Mouse (Mus musculus) neural tube, embryonic 11.5 days (tissue): ENCODE data around the gene Znhit6. TPM values are rescaled to one million over a fixed set of nuclear protein-coding genes. Genes with fewer than 3 reads are reported as not detected.

Experiments used
- ATAC-seq: fragments of 200-750 bp; cut with Nextera tagmentation; 2 replicates; pipeline ENCODE4 v1.8.0; 2017; ENCODE audit warnings: moderate number of reproducible peaks, mild to moderate bottlenecking, moderate TSS enrichment, moderate library complexity; ENCODE audit not compliant: insufficient read depth, low FRiP score, low TSS enrichment
- DNase-seq: peaks from one replicate; pipeline ENCODE4 v3.0.0-alpha.2; 2015; ENCODE audit warnings: low spot score
- H3K27ac ChIP-seq: fragments of 300-500 bp; sonication (generic); 2 replicates; pipeline ENCODE4 v1.5.1; 2014; ENCODE audit warnings: low read depth, mild to moderate bottlenecking, low read length
- H3K27me3 ChIP-seq: fragments of 300-500 bp; sonication (generic); 2 replicates; pipeline ENCODE4 v1.6.1; 2014; ENCODE audit warnings: mild to moderate bottlenecking, low read length, mixed read lengths; ENCODE audit not compliant: control insufficient read depth, insufficient read depth
- H3K36me3 ChIP-seq: fragments of 300-500 bp; sonication (generic); 2 replicates; pipeline ENCODE4 v1.6.1; 2014; ENCODE audit warnings: mild to moderate bottlenecking, low read length, moderate library complexity, mixed read lengths; ENCODE audit not compliant: control insufficient read depth, insufficient read depth
- H3K4me1 ChIP-seq: fragments of 300-500 bp; sonication (generic); 2 replicates; pipeline ENCODE4 v1.6.1; 2014; ENCODE audit warnings: low read length, mixed read lengths; ENCODE audit not compliant: control insufficient read depth, insufficient read depth
- H3K4me2 ChIP-seq: fragments of 300-500 bp; sonication (generic); 2 replicates; pipeline ENCODE4 v1.6.1; 2014; ENCODE audit warnings: low read depth, mild to moderate bottlenecking, moderate library complexity
- H3K4me3 ChIP-seq: fragments of 300-500 bp; sonication (generic); 2 replicates; pipeline ENCODE4 v1.5.1; 2014; ENCODE audit warnings: low read depth, low read length
- H3K9ac ChIP-seq: fragments of 300-500 bp; sonication (generic); 2 replicates; pipeline ENCODE4 v1.6.1; 2014; ENCODE audit warnings: mild to moderate bottlenecking, low read length
- H3K9me3 ChIP-seq: fragments of 300-500 bp; sonication (generic); 2 replicates; pipeline ENCODE4 v1.6.1; 2016; ENCODE audit warnings: low read length; ENCODE audit not compliant: control insufficient read depth
- WGBS: fragments of 180-500 bp; shearing (Covaris S2); extraction: QIAGEN DNeasy Blood & Tissue Kit; methylation state at CpG from one replicate; pipeline ENCODE4 v1.1.7; 2014; 5-methylcytosine and 5-hydroxymethylcytosine counted together
- polyA plus RNA-seq: library from polyadenylated mRNA; unstranded; fragments of >200 nt; fragmentation: Nextera tagmentation; extraction: Ambion mirVana; gene quantifications from 2 replicates; pipeline ENCODE4 v1.2.1, GENCODE M21; 2014

Gene Znhit6
- polyA plus RNA-seq: 32.8 and 33.4 TPM in 2 replicates

GRCm38 (mm10) chr3:145575743-145576481 is at the start of gene Znhit6:
Gene Znhit6 (plus strand): TSS chr3:145576205.
- Histone ChIP-seq H3K36me3 (0 out of 2 replicates have a peak, but pooled peaks cover 6% of the 10 kb centered on the region), H3K4me2 (peak within 1 kb of the TSS; percentile 84), H3K4me3 (peak within 1 kb of the TSS; percentile 85), H3K27ac (peak within 1 kb of the TSS; percentile 65), H3K9ac (peak within 1 kb of the TSS; percentile 67), H3K9me3 (no peaks in the 10 kb centered on the region), H3K4me1 (peaks cover 8% of the 10 kb centered on the region), H3K27me3 (no peaks in the 10 kb centered on the region)
- DNase-seq (peak; percentile 96), ATAC-seq (peak; percentile 90)
- WGBS: 6% methylated on average over 37 of the region's 37 CpGs

GRCm38 (mm10) chr3:145537870-145538269 is 38.1 kb upstream of the Znhit6 start:
- H3K9me3 ChIP-seq: no peaks in the 10 kb centered on the region
- H3K4me3 ChIP-seq: no peak overlapping the region
- H3K36me3 ChIP-seq: no peaks in the 10 kb centered on the region
- WGBS: 89% methylated on average over 1 of the region's 1 CpGs
- no peaks in the 10 kb centered on the region for H3K4me1 ChIP-seq
- no peaks in the 10 kb centered on the region for H3K27me3 ChIP-seq
- ATAC-seq: no peak
- no peak overlapping the region for H3K27ac ChIP-seq
- DNase-seq: no peak
- no peak overlapping the region for H3K4me2 ChIP-seq
- no peak overlapping the region for H3K9ac ChIP-seq

- no peaks in the 10 kb centered on the region for H3K27me3 ChIP-seq
- no peaks in the 10 kb centered on the region for H3K36me3 ChIP-seq
- no peak overlapping the region for H3K4me3 ChIP-seq
- DNase-seq: no peak
- no peak overlapping the region for H3K4me2 ChIP-seq
- no peak overlapping the region for H3K9ac ChIP-seq
- no peaks in the 10 kb centered on the region for H3K9me3 ChIP-seq
- H3K4me1 ChIP-seq: no peaks in the 10 kb centered on the region
- 83% methylated on average over 10 of the region's 10 CpGs for WGBS
- no peak for ATAC-seq
- H3K27ac ChIP-seq: no peak overlapping the region
These were observed 27.3 kb upstream of the Znhit6 start for GRCm38 (mm10) chr3:145548441-145549415.

- Histone ChIP-seq H3K4me1 (no peaks in the 10 kb centered on the region), H3K9me3 (no peaks in the 10 kb centered on the region), H3K4me2 (no peak overlapping the region), H3K9ac (no peak overlapping the region), H3K36me3 (no peaks in the 10 kb centered on the region), H3K4me3 (no peak overlapping the region), H3K27ac (no peak overlapping the region), H3K27me3 (no peaks in the 10 kb centered on the region)
- DNase-seq: no peak
- 71% methylated on average over 3 of the region's 3 CpGs for WGBS
- ATAC-seq: no peak
These were observed 25.8 kb upstream of the Znhit6 start for GRCm38 (mm10) chr3:145550216-145550615.

- WGBS: 97% methylated on average over 1 of the region's 2 CpGs
- H3K27me3 ChIP-seq: no peaks in the 10 kb centered on the region
- H3K4me2 ChIP-seq: no peak overlapping the region
- DNase-seq (no peak), ATAC-seq (no peak)
- H3K27ac ChIP-seq: no peak overlapping the region
- H3K4me1 ChIP-seq: no peaks in the 10 kb centered on the region
- H3K9me3 ChIP-seq: no peaks in the 10 kb centered on the region
- no peak overlapping the region for H3K9ac ChIP-seq
- no peaks in the 10 kb centered on the region for H3K36me3 ChIP-seq
- H3K4me3 ChIP-seq: no peak overlapping the region
These were observed 21.6 kb upstream of the Znhit6 start for GRCm38 (mm10) chr3:145554388-145554787.

- no peaks in the 10 kb centered on the region for H3K4me1 ChIP-seq
- H3K27me3 ChIP-seq: no peaks in the 10 kb centered on the region
- no peaks in the 10 kb centered on the region for H3K9me3 ChIP-seq
- H3K4me3 ChIP-seq: no peak overlapping the region
- 90% methylated on average over 10 of the region's 10 CpGs for WGBS
- DNase-seq: no peak
- H3K36me3 ChIP-seq: no peaks in the 10 kb centered on the region
- no peak overlapping the region for H3K27ac ChIP-seq
- no peak overlapping the region for H3K9ac ChIP-seq
- no peak for ATAC-seq
- H3K4me2 ChIP-seq: no peak overlapping the region
These were observed 19.8 kb upstream of the Znhit6 start for GRCm38 (mm10) chr3:145556206-145556605.

- no peak overlapping the region for H3K27ac ChIP-seq
- H3K36me3 ChIP-seq: no peaks in the 10 kb centered on the region
- no peaks in the 10 kb centered on the region for H3K4me1 ChIP-seq
- H3K4me2 ChIP-seq: no peak overlapping the region
- H3K9me3 ChIP-seq: no peaks in the 10 kb centered on the region
- 92% methylated on average over 5 of the region's 5 CpGs for WGBS
- H3K9ac ChIP-seq: no peak overlapping the region
- ATAC-seq (no peak), DNase-seq (no peak)
- H3K27me3 ChIP-seq: no peaks in the 10 kb centered on the region
- H3K4me3 ChIP-seq: no peak overlapping the region
These were observed 16.3 kb upstream of the Znhit6 start for GRCm38 (mm10) chr3:145559675-145560074.

GRCm38 (mm10) chr3:145560117-145560516 is 15.9 kb upstream of the Znhit6 start:
- DNase-seq (no peak), ATAC-seq (no peak)
- Histone ChIP-seq H3K4me1 (no peaks in the 10 kb centered on the region), H3K27me3 (no peaks in the 10 kb centered on the region), H3K4me3 (no peak overlapping the region), H3K36me3 (no peaks in the 10 kb centered on the region), H3K9me3 (no peaks in the 10 kb centered on the region), H3K27ac (no peak overlapping the region), H3K4me2 (no peak overlapping the region), H3K9ac (no peak overlapping the region)
- WGBS: 89% methylated on average over 4 of the region's 4 CpGs
